In the genomic region with DNA sequence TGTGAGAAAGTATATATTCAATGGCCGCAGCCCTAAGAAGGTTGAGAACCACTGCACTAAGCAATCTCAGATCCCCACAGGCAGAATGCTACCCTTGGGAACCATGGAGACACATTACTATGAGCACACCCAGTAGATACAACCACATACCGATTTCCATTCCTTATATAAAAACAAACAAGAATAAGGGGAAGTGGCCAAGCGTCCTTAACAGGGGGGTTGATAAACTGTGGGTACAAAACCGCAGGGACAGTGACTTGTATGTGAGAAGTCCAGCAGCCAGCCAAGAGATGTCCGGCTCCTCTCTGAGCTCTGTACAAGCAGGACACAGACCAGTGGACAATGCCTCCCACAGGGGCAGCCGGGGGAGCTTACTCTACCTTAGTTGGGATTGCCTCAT, we compare ENCODE assay signal across 27 mouse cellular contexts.
A peak's percentile ranks its signal among the peaks of the same experiment; 100 is the strongest.
DNase-seq lines count a peak whose midpoint lies in the region; ATAC-seq and TF ChIP-seq lines count a peak whose summit lies in the region.
"Had no signal": no experiment of that assay in that cellular context is flagged by ENCODE, and none has a peak within 500 bp of the region (broad histone marks: within the 10 kb centered on the region; RNA-seq: fewer than 3 reads in every experiment).

No protein-coding gene starts in this region.

- H3K9me3 ChIP-seq in MEL (replicated peaks; ENCODE audit: insufficient read depth, low read length) = no peaks in the 10 kb centered on the region
- H3K9me3 ChIP-seq: embryonic facial prominence, embryonic 15.5 days; heart, embryonic 12.5 days; hindbrain, embryonic 13.5 days; limb, embryonic 10.5 days; midbrain, embryonic 10.5 days had no signal

- H3K27ac ChIP-seq in MEL (ENCODE audit: control insufficient read depth, low read depth, low read length) = no peak overlapping the region
- H3K27ac ChIP-seq: embryonic facial prominence, embryonic 15.5 days; hindbrain, embryonic 13.5 days; limb, embryonic 10.5 days; midbrain, embryonic 10.5 days had no signal

- H3K4me3 ChIP-seq in MEL (ENCODE audit: control insufficient read depth in 1 of 2, insufficient read depth in 1 of 2, low read depth in 2 of 2, low read length in 2 of 2) = no peak overlapping the region
- no peak overlapping the region for H3K4me3 ChIP-seq in myocyte
- H3K4me3 ChIP-seq: embryonic facial prominence, embryonic 15.5 days; heart, embryonic 12.5 days; hindbrain, embryonic 13.5 days; limb, embryonic 10.5 days; midbrain, embryonic 10.5 days had no signal

- TF ChIP-seq CTCF in MEL (IDR thresholded peaks at IDR 0.05 in 2 of 3, conservative IDR thresholded peaks at IDR 0.05 in 1 of 3; ENCODE audit: control insufficient read depth in 1 of 3, insufficient read depth in 1 of 3, low read depth in 2 of 3, low read length in 3 of 3, poor library complexity in 1 of 3, severe bottlenecking in 1 of 3) = no peak

- peaks cover 0 to 2% of the 10 kb centered on the region in 2 experiments; a peak in 2 of 4 replicates for H3K36me3 ChIP-seq in MEL (ENCODE audit: control insufficient read depth in 1 of 2, insufficient read depth in 2 of 2, low read length in 2 of 2)
- peaks cover 12% of the 10 kb centered on the region for H3K36me3 ChIP-seq in myocyte (ENCODE audit: control insufficient read depth, insufficient read depth)
- H3K36me3 ChIP-seq: hindbrain, embryonic 13.5 days; limb, embryonic 10.5 days had no signal

- H3K9ac ChIP-seq in MEL (ENCODE audit: control insufficient read depth, low read depth, low read length, poor library complexity, severe bottlenecking) = no peak overlapping the region
- H3K9ac ChIP-seq: embryonic facial prominence, embryonic 15.5 days; heart, embryonic 12.5 days; hindbrain, embryonic 13.5 days; liver, postnatal 0 days had no signal

- TF ChIP-seq EP300 in MEL (IDR thresholded peaks at IDR 0.05; ENCODE audit: low read depth in 1 of 2, low read length in 2 of 2) = no peak

- intact Hi-C loops in heart, postnatal 36 days (cut with DNase I) = no loop called here

- TF ChIP-seq RAD21 in MEL (IDR thresholded peaks at IDR 0.05; ENCODE audit: low read depth, low read length) = no peak

- H3K79me2 ChIP-seq in MEL (ENCODE audit: control insufficient read depth, insufficient read depth, low read length, poor library complexity) = no peaks in the 10 kb centered on the region
- peaks cover 17% of the 10 kb centered on the region for H3K79me2 ChIP-seq in myocyte (ENCODE audit: control insufficient read depth, insufficient read depth)

- H3K4me1 ChIP-seq in MEL (ENCODE audit: control insufficient read depth in 1 of 2, insufficient read depth in 2 of 2, low read length in 2 of 2) = no peaks in the 10 kb centered on the region
- H3K4me1 ChIP-seq: midbrain, embryonic 10.5 days had no signal

- DNase-seq in heart, adult 11 months = peak; percentile 88
- DNase-seq in heart, postnatal 36 days = no peak
- peak; percentile 36 for DNase-seq in MEL (ENCODE audit: low read depth, low spot score)
- no peak for DNase-seq in adrenal gland, adult 8-10 months
- DNase-seq in spleen, adult 18-20 months = no peak
- no peak for DNase-seq in cerebellum, adult 9-10 months
- DNase-seq: cerebellum, adult 18-20 months; cerebellum, postnatal 36 days; gastrocnemius, postnatal 10 days; heart, postnatal 10 days; kidney, adult 8-10 months; kidney, postnatal 14 days; liver, postnatal 0 days; lung, postnatal 14 days; thymus, adult 18-20 months; thymus, postnatal 36 days had no signal

- no peak overlapping the region for H3ac ChIP-seq in myocyte (ENCODE audit: control insufficient read depth, insufficient read length)

- H3K27me3 ChIP-seq in MEL (ENCODE audit: control insufficient read depth in 1 of 2, insufficient read depth in 2 of 2, low read length in 2 of 2) (no peaks in the 10 kb centered on the region), myocyte (ENCODE audit: control insufficient read depth, insufficient read depth, insufficient read length) (no peaks in the 10 kb centered on the region)
- H3K27me3 ChIP-seq: embryonic facial prominence, embryonic 15.5 days; heart, embryonic 12.5 days; hindbrain, embryonic 13.5 days had no signal

- H3K4me2 ChIP-seq in myocyte (ENCODE audit: low read depth) = peak overlapping the region; percentile 14
- H3K4me2 ChIP-seq: embryonic facial prominence, embryonic 15.5 days; heart, embryonic 12.5 days; hindbrain, embryonic 13.5 days; liver, embryonic 11.5 days had no signal

- TF ChIP-seq POLR2A in MEL (IDR thresholded peaks at IDR 0.05; ENCODE audit: control insufficient read depth in 1 of 2, insufficient read depth in 1 of 2, low read depth in 1 of 2, low read length in 2 of 2, poor library complexity in 1 of 2) = no peak
- TF ChIP-seq POLR2A in myocyte (IDR thresholded peaks at IDR 0.05; ENCODE audit: insufficient read length, low read depth) = no peak

- ATAC-seq in hematopoietic stem cell, adult 5-6 weeks (replicated peaks in 1 of 2; ENCODE audit: insufficient read depth in 1 of 2, low FRiP score in 2 of 2, low TSS enrichment in 1 of 2, low read depth in 1 of 2, poor library complexity in 2 of 2, severe bottlenecking in 2 of 2) = peak; percentile 63 to 76
- ATAC-seq: forebrain, embryonic 16.5 days; inflammation-experienced regulatory T-cells, adult 6 months; liver, postnatal 0 days; midbrain, embryonic 16.5 days had no signal

TF ChIP-seq in MEL, 35 proteins besides CTCF, POLR2A, EP300 and RAD21:
- TF ChIP-seq MXI1 (IDR thresholded peaks at IDR 0.05; ENCODE audit: low read depth, low read length) (no peak), TCF12 (IDR thresholded peaks at IDR 0.05; ENCODE audit: low read depth, low read length) (no peak), ZKSCAN1 (IDR thresholded peaks at IDR 0.05; ENCODE audit: low read depth, low read length) (no peak), RCOR1 (IDR thresholded peaks at IDR 0.05; ENCODE audit: low read depth, low read length) (no peak), E2F4 (IDR thresholded peaks at IDR 0.05; ENCODE audit: borderline replicate concordance, low read depth, low read length) (no peak), BHLHE40 (IDR thresholded peaks at IDR 0.05; ENCODE audit: borderline replicate concordance, low read depth, low read length) (no peak), NRF1 (IDR thresholded peaks at IDR 0.05; ENCODE audit: insufficient read depth, low read depth, low read length, poor library complexity, severe bottlenecking) (no peak), MAZ (IDR thresholded peaks at IDR 0.05; ENCODE audit: low read depth, low read length) (no peak), USF2 (IDR thresholded peaks at IDR 0.05; ENCODE audit: borderline replicate concordance in 1 of 2, insufficient read depth in 1 of 2, low read depth in 1 of 2, low read length in 2 of 2) (no peak), TAL1 (IDR thresholded peaks at IDR 0.05; ENCODE audit: low read length) (no peak), GATA1 (IDR thresholded peaks at IDR 0.05; ENCODE audit: low read depth, low read length) (no peak), HCFC1 (IDR thresholded peaks at IDR 0.05; ENCODE audit: low read depth, low read length) (no peak), UBTF (IDR thresholded peaks at IDR 0.05; ENCODE audit: borderline replicate concordance, insufficient read depth, low read depth, low read length) (no peak), NELFE (IDR thresholded peaks at IDR 0.05; ENCODE audit: low read depth, low read length) (no peak), POLR2AphosphoS2 (IDR thresholded peaks at IDR 0.05; ENCODE audit: low read length) (no peak), CHD1 (IDR thresholded peaks at IDR 0.05; ENCODE audit: low read depth, low read length) (no peak), CHD2 (IDR thresholded peaks at IDR 0.05; ENCODE audit: low read length) (no peak)

TF ChIP-seq in myocyte, 11 proteins besides CTCF, POLR2A, EP300 and RAD21:
- TF ChIP-seq TCF3 (IDR thresholded peaks at IDR 0.05; ENCODE audit: insufficient read length, low read depth) (no peak), CEBPB (IDR thresholded peaks at IDR 0.05; ENCODE audit: insufficient read depth, poor library complexity, severe bottlenecking) (peak; percentile 14; the same call in 1 of the 2 replicates)

Comparison
In these comparisons a context has a peak if more than half of its experiments do, and no peak if none do; other contexts are left out.
1. DNase-seq: peak in heart, adult 11 months (single experiment) and MEL (single experiment); none in heart, postnatal 36 days (0 of 2), adrenal gland, adult 8-10 months (single experiment), spleen, adult 18-20 months (0 of 2) and cerebellum, adult 9-10 months (single experiment).